Mouse (Mus musculus): ENCODE results near the gene 1700030K09Rik. TPM values are rescaled to one million over a fixed set of nuclear protein-coding genes. Genes with fewer than 3 reads are reported as not detected.

The 1700030K09Rik gene
- total RNA-seq, 4 experiments from 2014 or later, result 3.0 to 5.2 (median 3.6) TPM

GRCm38 (mm10) chr8:72504637-72505314 is 61.1 kb downstream of the 1700030K09Rik start:
- DNase-seq (ENCODE audit: low spot score in 2 of 2), result no peak

DNA sequence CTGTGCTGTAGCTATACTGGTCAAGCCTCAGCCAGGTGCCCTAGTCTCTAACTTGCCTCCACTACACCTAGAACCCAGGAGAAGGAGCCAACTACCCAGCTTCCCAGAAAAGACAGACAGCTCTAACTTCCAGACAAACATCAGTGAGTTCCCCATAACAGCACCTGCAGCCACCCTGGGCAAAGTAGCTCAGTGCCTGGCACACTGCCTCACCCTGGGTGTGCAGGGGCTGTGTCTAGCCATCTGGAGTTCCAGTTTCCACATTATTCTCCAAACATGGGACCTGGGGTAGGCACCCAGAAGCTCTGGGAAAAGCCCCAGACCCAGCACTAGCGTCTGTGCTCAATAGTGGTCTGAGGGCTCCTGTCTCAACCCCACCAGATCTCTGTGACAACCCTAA is 63.8 kb downstream of the 1700030K09Rik start:
- no peak for DNase-seq (ENCODE audit: low spot score in 2 of 2)

Small RNA genes lying within 50 kb of the gene (microRNA-seq; reads per million reads assigned to microRNA genes)
- gene Mir7068, result 4.2 reads per million

Other genes with a start within 250 kb of the 1700030K09Rik start
- not detected for gene Cib3, start 231.0 kb upstream of the 1700030K09Rik start, total RNA-seq (2022)
- gene Gm11034, start 230.2 kb upstream of the 1700030K09Rik start, total RNA-seq (2022), result not detected
- gene Fam32a, start 224.2 kb upstream of the 1700030K09Rik start, total RNA-seq (2022), result 1 to 10 TPM; 5.9 to 9.7 (median 7.9) TPM
- 10 to 100 TPM; 17.6 to 20.9 (median 19.1) TPM for gene Ap1m1, start 203.9 kb upstream of the 1700030K09Rik start, total RNA-seq (2022)
- gene Gm10282, start 138.6 kb upstream of the 1700030K09Rik start, total RNA-seq (2022), result 1 to 10 TPM; 1.7 to 3.2 (median 2.8) TPM
- gene Klf2, start 124.8 kb upstream of the 1700030K09Rik start, total RNA-seq (2022), result 10 to 100 TPM in 3 of 4 experiments, 1 to 10 TPM in 1; 6.8 to 14.3 (median 11.5) TPM
- gene Eps15l1, start 22.4 kb upstream of the 1700030K09Rik start, total RNA-seq (2022), result 10 to 100 TPM; 16.3 to 22.2 (median 20.9) TPM
- 1 to 10 TPM; 3.7 to 4.5 (median 4.2) TPM for gene Calr3, start within 50 bp of the 1700030K09Rik start, total RNA-seq (2022)
- gene Cherp, start 31.3 kb downstream of the 1700030K09Rik start, total RNA-seq (2022), result 10 to 100 TPM; 23.3 to 28.2 (median 25.7) TPM
- 10 to 100 TPM; 51.0 to 59.0 (median 54.8) TPM for gene Slc35e1, start 48.7 kb downstream of the 1700030K09Rik start, total RNA-seq (2022)
- gene Med26, start 104.4 kb downstream of the 1700030K09Rik start, total RNA-seq (2022), result 1 to 10 TPM; 6.5 to 8.3 (median 7.7) TPM
- 10 to 100 TPM; 69.1 to 77.1 (median 75.1) TPM for gene Smim7, start 127.2 kb downstream of the 1700030K09Rik start, total RNA-seq (2022)
- 1,000 to 10,000 TPM; 1,273 to 1,305 (median 1,290) TPM for gene Tmem38a, start 128.2 kb downstream of the 1700030K09Rik start, total RNA-seq (2022)
- 1 to 10 TPM in 1 of 4 experiments, under 1 TPM in 3; 0.75 to 1.1 (median 0.82) TPM for gene Nwd1, start 202.8 kb downstream of the 1700030K09Rik start, total RNA-seq (2022)